Mouse (Mus musculus) retina, adult 2 months (tissue): ENCODE data around the gene Tubg1.
"Not testable (repeated sequence)": the region's sequence is repeated elsewhere in the genome, so short reads cannot be mapped to it uniquely, and the experiment has no call there.

Experiments used
- DNase-seq: peaks from one replicate; pipeline ENCODE4 v3.0.0-alpha.2; 2012; ENCODE audit warnings: low read depth, low spot score

Gene Tubg1

GRCm38 (mm10) chr11:101140164-101140819 lies 20.6 kb downstream of the Tubg1 start:
- DNase-seq = no peak

- no peak for DNase-seq
These were observed 21.4 kb downstream of the Tubg1 start for GRCm38 (mm10) chr11:101141088-101141487.

- no peak for DNase-seq
These were observed 22.7 kb downstream of the Tubg1 start for GRCm38 (mm10) chr11:101142215-101142967.

DNA sequence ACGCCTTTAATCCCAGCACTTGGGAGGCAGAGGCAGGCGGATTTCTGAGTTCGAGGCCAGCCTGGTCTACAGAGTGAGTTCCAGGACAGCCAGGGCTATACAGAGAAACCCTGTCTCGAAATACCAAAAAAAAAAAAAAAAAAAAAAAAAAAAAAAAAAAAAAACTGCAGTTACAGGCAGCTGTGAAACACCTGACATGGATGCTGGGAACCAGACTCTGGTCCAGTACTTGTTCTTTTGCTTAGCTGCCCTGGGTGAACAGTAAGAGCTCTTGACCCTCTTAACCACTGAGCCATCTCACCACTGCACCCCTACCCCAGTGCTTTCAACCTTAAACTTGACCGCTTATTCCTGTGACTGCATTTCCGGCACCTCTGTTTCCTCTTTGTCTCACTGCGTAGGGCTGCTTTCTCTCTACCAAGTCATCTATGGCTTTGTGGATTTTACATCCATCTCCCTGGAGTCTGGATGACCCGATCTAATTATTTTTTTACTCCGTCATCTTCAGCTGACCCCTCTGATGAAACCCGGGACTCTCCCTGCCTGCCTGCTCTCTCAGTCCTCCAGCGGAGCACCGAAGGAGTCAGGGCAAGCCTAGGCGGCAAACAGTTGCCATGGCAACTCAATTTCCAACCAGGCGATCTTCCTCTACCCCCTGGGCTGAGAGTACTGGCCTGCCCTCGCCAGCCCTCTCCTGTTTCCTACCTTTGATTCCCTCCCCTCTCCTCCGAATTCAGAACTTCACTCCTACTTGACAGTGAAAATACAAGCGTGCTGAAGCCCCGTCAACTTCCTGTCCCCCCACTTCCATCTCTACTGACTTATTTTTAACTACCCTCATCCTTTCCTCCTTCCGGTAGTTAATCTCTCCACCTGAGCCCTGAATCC lies 23.8 kb downstream of the Tubg1 start:
- no peak for DNase-seq

- no peak for DNase-seq
These were observed 26.6 kb downstream of the Tubg1 start for GRCm38 (mm10) chr11:101146377-101146776.

GRCm38 (mm10) chr11:101148751-101149150 lies 29.0 kb downstream of the Tubg1 start:
- no peak for DNase-seq

DNA sequence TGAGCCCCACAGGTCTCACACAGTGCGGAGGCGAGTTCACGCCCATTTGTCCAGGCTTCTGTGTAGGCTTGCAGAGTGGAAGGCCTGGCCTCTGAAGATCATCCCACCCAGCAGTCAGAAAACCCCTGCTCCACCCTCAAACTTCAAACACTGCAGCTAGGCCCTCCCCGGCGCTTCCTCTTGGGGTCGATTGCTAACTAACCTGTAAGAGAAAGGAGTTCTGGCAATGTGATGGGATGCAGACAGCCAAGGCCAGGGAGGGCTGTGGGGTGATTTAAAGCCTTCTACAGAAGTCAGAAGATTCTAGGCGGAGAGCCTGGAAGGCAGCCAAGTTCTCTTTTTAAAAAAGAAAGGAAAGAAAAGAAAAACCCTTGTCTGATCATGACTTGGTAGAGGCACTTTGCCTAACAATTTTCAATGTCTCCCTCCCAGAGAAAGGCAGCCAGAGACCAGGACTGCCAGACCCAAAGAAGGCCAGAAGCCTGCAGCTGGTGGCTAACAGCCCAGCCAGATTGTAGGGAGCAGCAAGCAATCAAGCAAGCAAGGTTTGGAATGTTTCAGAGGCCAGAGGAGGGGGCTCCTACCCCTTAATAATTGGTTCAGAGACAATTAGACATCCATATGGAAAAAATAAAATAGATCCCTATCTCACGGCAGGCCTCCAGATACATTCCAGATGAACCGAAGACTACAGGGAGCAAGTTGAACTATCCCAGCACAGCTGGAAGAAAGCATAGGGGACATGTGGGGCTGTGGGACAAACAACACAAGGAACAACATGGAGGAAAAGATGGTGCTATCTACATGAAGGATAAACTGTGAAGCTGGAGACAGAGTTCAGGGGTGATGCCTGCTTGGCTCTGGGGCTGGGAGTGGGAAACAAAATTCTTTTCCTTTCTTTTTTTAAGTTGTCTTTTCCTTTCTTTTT lies 29.7 kb downstream of the Tubg1 start:
- no peak for DNase-seq

- no peak for DNase-seq
These were observed 31.3 kb downstream of the Tubg1 start for GRCm38 (mm10) chr11:101151063-101151462.

GRCm38 (mm10) chr11:101152825-101153224 lies 33.1 kb downstream of the Tubg1 start:
- DNase-seq = no peak

DNA sequence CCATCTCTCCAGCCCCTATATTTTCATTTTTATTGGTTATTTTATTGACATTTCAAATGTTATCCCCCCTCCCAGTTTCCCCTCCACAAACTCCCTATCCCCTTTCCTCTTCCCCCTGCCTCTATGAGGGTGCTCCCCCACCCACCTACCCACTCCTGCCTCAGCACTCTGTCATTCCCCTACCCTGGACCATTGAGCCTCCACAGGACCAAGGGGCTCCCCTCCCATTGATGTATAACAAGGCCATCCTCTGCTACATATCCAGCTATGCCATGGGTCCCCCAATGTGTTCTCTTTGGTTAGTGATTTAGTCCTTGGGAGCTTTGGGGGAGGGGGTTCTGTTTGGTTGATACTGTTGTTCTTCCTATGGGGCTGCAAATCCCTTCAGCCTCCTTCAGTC lies 34.9 kb downstream of the Tubg1 start:
- DNase-seq = no peak

DNA sequence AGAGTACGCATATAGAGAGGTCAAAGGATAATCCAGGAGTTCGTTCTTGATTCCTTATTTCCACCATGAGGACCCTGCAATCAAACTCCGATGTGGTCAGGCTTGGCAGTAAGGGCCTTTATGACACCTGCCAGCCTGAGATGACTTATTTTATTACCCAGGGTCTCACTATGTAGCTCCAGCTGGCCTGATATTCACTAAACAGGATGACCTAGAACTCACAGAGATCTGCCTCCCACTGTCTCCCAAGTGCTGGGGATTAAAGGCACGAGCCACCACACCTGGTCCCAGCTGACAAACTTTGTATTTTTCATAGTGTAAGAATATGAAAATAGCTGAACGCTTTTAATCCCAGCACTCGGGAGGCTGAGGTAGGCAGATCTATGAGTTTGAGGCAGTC lies 35.4 kb downstream of the Tubg1 start:
- no peak for DNase-seq

DNA sequence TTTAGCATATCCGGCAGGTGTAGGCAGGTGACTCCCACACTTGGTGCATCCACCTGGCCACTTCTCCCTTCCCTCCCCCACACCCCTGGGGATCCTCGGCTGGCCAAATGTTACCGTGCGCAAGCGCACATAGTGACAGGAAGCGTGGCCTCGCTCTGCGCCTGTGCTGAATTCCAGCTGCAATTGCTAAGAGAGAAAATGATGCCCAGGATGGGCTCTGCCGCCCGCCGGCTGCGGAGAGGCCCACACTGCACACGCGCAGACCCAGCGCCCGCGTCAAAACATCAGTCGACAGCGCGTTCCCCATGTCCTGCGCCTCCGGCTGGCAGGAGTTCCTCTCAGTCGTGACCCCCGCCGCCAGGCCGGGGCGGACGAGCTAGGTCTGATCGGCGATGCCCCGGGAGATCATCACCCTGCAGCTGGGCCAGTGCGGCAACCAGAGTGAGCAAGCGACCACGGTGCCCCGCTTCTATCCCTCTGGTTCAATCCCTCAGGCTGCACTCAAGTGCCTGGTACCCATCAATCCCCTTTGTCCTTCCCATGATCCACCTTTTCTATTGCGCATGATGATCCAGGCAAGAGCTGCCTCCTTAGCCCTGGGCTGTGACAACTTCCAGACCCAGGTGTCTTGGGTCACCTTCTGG lies 36.1 kb downstream of the Tubg1 start, which contains the start of gene Tubg2:
TSS of gene Tubg2 (plus strand) at position 180 of the 644 bp plus-strand sequence.
- DNase-seq = no peak

DNA sequence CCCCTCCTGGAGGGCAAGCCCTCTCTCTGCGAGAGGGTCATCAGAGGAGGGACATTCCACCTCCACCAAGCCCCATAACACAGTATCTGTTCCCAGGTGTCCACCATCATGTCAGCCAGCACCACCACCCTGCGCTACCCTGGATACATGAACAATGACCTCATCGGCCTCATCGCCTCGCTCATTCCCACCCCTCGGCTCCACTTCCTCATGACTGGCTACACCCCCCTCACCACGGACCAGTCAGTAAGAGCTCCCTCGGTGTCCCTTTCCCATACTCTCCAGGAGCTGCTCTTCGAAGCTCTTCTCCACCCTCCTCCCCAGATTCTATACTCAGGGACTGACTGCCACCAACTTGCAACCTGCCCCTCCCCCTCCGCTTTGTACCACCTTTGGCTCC lies 40.4 kb downstream of the Tubg1 start:
- DNase-seq = not testable (repeated sequence)

GRCm38 (mm10) chr11:101160981-101161505 lies 41.3 kb downstream of the Tubg1 start:
- not testable (repeated sequence) for DNase-seq

- no peak for DNase-seq
These were observed 41.8 kb downstream of the Tubg1 start for GRCm38 (mm10) chr11:101161551-101161950.

GRCm38 (mm10) chr11:101162301-101162700 lies 42.6 kb downstream of the Tubg1 start:
- DNase-seq = no peak

GRCm38 (mm10) chr11:101162772-101163171 lies 43.0 kb downstream of the Tubg1 start:
- DNase-seq = no peak

DNA sequence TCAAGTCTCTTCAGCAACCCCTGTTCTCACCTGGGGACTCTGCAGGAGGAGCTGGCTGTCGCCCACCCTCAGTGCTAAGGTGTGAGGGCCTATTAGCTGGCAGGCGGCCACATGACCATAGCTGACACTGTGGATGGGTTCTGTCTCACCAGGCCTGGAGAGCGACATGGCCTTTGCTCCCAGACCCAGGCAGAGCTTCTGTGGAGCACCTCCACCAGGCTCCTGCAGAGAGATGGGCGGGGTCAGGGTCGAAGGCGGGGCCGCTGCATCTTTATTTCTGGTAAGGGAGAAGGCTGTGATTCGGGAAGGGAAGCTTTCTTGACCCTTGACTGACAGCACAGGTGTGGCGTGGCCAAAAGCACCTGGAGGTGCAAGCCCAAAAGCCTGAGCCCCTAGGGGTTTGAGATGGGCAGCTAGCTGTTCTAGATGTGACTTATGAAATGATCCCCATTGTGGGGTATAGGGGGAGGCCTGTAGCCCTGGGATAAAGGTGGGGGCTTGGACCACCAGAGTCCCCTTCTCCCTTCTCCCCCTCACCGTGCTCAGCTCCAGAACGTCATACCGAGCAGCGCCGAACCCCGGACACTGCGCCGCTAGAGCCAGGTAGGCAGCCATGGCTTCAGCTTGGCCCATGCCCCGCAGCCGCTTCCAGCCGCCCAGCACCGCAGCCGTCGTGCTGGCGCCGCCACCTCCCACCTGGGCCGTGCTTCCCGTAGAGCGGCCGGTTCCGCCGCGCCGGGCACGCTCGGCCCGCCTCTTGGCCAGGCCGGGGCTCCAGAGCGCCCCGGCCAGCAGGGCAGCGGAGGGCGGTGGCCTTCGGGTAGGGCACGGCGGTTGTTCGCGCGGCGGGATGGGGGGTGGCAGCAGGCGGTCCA lies 44.0 kb downstream of the Tubg1 start:
- DNase-seq = no peak

DNA sequence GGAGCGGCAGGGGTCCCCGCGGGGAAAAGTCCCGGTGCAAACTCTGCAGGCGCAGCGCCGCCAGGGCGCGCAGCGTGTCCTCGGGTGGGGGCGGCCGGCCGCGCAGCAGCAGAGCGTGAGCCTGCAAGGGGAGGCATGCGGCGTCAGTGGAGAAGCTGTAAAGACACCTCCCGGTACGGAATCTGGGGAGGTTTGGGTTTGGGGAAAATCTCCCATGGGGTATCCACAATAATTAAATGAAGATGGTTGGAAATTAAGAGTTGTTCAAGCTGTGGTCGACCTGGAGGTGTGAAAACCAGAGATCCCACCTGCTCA lies 44.6 kb downstream of the Tubg1 start:
- no peak for DNase-seq
